Mouse (Mus musculus): ENCODE measurements around the gene Fam126a. TPM values are rescaled to one million over a fixed set of nuclear protein-coding genes. Genes with fewer than 3 reads are reported as not detected.

The Fam126a gene
- total and polyA plus RNA-seq, 2 experiments from 2014 or later = 25.4 to 43.3 TPM

DNA sequence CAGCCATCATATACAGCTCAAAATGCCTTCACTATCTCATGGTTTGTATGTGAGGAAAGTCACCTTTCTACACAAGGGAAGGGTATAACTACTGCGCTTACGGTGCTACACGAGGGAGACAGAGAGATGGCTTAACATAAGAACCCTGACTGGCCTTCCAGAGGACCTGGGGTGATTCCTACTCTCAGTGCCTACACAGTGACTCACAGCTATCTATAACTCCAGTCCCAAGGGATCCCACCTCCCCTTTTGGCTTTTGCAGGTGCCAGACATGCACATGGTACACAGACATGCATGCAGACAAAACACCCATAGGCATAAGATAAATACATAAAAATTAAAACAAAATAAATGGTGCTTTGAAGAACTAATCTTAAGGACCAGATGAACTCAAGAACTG is 35.6 kb downstream of the Fam126a start:
- DNase-seq (no peak), ATAC-seq (no peak)
- no peak for TF ChIP-seq CTCF (IDR thresholded peaks at IDR 0.05; ENCODE audit: low read depth)
- no peaks in the 10 kb centered on the region for H3K36me3 ChIP-seq (ENCODE audit: insufficient read depth)
- no peaks in the 10 kb centered on the region for H3K27me3 ChIP-seq (ENCODE audit: insufficient read depth, low read length)
- no peak overlapping the region for H3K4me3 ChIP-seq (ENCODE audit: low read depth, low read length)
- peaks cover 14% of the 10 kb centered on the region for H3K4me1 ChIP-seq (ENCODE audit: insufficient read depth)
- WGBS = 85% methylated on average over 3 of the region's 3 CpGs
- no peak overlapping the region for H3K27ac ChIP-seq (ENCODE audit: low read depth, low read length)
- no peak overlapping the region for H3K9ac ChIP-seq
- H3K9me3 ChIP-seq (ENCODE audit: low read length) = no peaks in the 10 kb centered on the region
- no peak overlapping the region for H3K4me2 ChIP-seq (ENCODE audit: low read depth)

DNA sequence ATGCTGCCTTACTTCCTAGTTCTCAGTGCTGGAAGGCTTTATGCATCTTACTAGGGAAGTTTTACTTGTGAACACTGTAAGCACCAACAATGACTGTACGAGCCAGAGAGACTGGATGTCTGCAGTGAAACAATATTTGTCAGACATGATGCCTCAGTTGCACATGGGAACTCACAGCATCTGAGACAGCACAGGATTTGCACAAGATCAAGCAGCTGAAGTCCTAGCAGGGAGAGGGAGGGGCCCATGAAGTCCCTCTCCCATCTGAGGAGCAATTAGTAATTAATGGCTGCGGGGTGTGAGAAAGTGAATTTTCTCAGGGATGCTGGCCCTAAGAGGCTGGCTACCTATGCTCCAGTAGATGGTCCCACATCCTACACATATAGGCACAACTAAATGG is 36.3 kb downstream of the Fam126a start:
- no peak overlapping the region for H3K9ac ChIP-seq
- H3K27me3 ChIP-seq (ENCODE audit: insufficient read depth, low read length) = no peaks in the 10 kb centered on the region
- H3K36me3 ChIP-seq (ENCODE audit: insufficient read depth) = no peaks in the 10 kb centered on the region
- no peak overlapping the region for H3K4me3 ChIP-seq (ENCODE audit: low read depth, low read length)
- no peak overlapping the region for H3K27ac ChIP-seq (ENCODE audit: low read depth, low read length)
- 33% methylated on average over 2 of the region's 2 CpGs for WGBS
- H3K9me3 ChIP-seq (ENCODE audit: low read length) = no peaks in the 10 kb centered on the region
- ATAC-seq (no peak), DNase-seq (no peak)
- H3K4me2 ChIP-seq (ENCODE audit: low read depth) = no peak overlapping the region
- H3K4me1 ChIP-seq (ENCODE audit: insufficient read depth) = peaks cover 14% of the 10 kb centered on the region
- no peak for TF ChIP-seq CTCF (IDR thresholded peaks at IDR 0.05; ENCODE audit: low read depth)

DNA sequence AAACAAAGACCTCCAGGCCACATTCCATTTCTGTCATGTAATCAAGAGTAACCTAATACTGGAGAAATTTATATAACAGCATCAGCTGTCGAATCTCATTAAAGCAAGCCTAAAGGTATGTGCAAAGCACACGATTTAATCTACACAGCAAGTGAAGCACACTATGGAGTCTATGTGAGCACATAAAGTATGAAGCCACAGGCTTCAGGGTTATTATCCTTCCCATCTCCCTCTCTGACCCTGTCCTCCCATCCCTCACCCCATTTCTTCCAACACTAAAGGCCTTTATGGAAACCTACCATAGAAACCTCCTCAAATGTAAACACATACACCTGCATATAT is 37.0 kb downstream of the Fam126a start:
- Histone ChIP-seq H3K4me1 (ENCODE audit: insufficient read depth) (peaks cover 14% of the 10 kb centered on the region), H3K4me3 (ENCODE audit: low read depth, low read length) (no peak overlapping the region), H3K9me3 (ENCODE audit: low read length) (no peaks in the 10 kb centered on the region), H3K27me3 (ENCODE audit: insufficient read depth, low read length) (no peaks in the 10 kb centered on the region), H3K4me2 (ENCODE audit: low read depth) (no peak overlapping the region), H3K36me3 (ENCODE audit: insufficient read depth) (no peaks in the 10 kb centered on the region), H3K27ac (ENCODE audit: low read depth, low read length) (peak overlapping the region; percentile 66), H3K9ac (peak overlapping the region; percentile 26)
- no peak for TF ChIP-seq CTCF (IDR thresholded peaks at IDR 0.05; ENCODE audit: low read depth)
- no peak for DNase-seq
- 0 out of 2 replicates have a peak, but pooled peaks have one; percentile 12 for ATAC-seq
- WGBS = 4% methylated on average over 2 of the region's 2 CpGs

DNA sequence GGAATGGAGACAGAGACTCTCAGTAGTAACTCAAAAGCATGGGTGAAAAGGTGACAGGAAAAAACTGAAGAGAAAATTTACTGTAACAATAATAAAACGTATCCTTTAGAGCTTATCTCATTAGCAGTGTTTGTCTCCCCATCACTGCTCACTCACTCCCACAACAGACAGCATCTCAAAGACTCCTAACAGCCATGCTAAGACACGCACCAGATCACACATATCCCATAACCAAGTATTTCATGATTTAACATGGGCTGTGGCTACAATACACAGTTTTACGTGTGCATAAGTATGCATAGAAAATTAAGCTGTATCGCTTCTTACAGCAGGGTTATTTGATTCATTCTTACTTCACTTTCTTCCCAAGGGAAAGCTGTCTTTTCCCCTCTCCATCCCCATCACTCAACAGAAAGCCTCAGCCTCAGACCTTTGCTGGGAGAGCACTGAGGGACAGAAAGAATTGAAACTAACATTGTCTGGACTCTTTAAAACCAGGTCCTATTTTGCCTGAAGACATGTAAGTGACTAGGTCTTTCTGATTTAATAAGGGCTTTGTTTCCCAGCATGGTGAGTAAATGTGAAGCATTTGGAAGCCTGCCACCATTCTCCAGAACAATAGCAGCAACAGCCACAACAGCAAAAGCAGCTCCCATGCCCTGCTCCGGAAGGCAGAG is 37.5 kb downstream of the Fam126a start:
- no peaks in the 10 kb centered on the region for H3K9me3 ChIP-seq (ENCODE audit: low read length)
- WGBS = 18% methylated on average over 5 of the region's 5 CpGs
- no peaks in the 10 kb centered on the region for H3K27me3 ChIP-seq (ENCODE audit: insufficient read depth, low read length)
- H3K4me3 ChIP-seq (ENCODE audit: low read depth, low read length) = no peak overlapping the region
- no peaks in the 10 kb centered on the region for H3K36me3 ChIP-seq (ENCODE audit: insufficient read depth)
- H3K4me1 ChIP-seq (ENCODE audit: insufficient read depth) = peaks cover 14% of the 10 kb centered on the region
- DNase-seq = peak; percentile 70
- peak overlapping the region; percentile 26 for H3K9ac ChIP-seq
- ATAC-seq = peak; percentile 68; the same call in 1 of the 2 replicates
- H3K4me2 ChIP-seq (ENCODE audit: low read depth) = no peak overlapping the region
- no peak for TF ChIP-seq CTCF (IDR thresholded peaks at IDR 0.05; ENCODE audit: low read depth)
- H3K27ac ChIP-seq (ENCODE audit: low read depth, low read length) = peak overlapping the region; percentile 66

DNA sequence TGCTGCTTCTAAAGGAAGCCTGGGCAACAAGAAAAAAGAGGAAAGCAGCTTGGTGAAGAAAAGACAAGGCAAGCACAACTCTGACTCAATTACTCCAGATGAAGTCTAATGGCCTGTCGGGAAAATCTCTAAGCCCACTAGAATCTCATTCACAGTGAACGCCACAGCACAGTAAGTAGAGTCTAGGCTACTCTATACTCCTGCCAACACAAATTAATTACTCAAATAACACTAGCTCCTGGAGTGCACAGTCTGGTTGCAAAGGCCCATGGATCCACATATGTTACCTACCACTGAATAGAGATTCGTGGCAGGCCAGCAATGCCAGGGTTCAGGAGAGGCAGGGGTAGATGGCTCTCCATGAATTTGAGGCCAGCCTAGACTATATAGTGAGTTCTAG is 40.5 kb downstream of the Fam126a start:
- Histone ChIP-seq H3K4me3 (ENCODE audit: low read depth, low read length) (no peak overlapping the region), H3K27ac (ENCODE audit: low read depth, low read length) (no peak overlapping the region), H3K9me3 (ENCODE audit: low read length) (no peaks in the 10 kb centered on the region), H3K27me3 (ENCODE audit: insufficient read depth, low read length) (no peaks in the 10 kb centered on the region), H3K4me1 (ENCODE audit: insufficient read depth) (peaks cover 14% of the 10 kb centered on the region), H3K4me2 (ENCODE audit: low read depth) (no peak overlapping the region), H3K36me3 (ENCODE audit: insufficient read depth) (peaks cover 5% of the 10 kb centered on the region; the same call in 1 of the 2 replicates), H3K9ac (no peak overlapping the region)
- peak; percentile 50; the same call in 1 of the 2 replicates for ATAC-seq
- no peak for TF ChIP-seq CTCF (IDR thresholded peaks at IDR 0.05; ENCODE audit: low read depth)
- 26% methylated on average over 3 of the region's 3 CpGs for WGBS
- DNase-seq = no peak

DNA sequence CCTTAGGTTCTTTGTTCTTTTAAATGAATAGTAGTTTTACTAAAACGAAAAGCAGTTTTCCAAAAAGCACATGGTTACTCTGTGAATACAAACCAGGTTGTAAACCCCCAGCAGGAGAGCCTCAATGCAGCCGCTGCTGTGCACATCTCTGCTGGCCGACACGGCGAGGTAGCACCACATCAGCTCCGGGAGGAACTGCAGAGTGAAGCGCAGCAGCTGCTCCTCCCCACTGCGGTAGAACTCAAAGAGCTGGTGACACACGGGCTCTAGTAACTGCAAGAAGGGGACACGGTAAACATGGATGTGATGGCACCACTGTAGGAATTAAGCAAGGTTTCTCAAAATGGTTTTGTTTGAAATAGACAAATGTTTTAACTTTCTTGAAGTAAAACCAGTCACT is 42.7 kb downstream of the Fam126a start:
- peaks cover 2% of the 10 kb centered on the region; the same call in 1 of the 2 replicates for H3K4me1 ChIP-seq (ENCODE audit: insufficient read depth)
- DNase-seq = no peak
- WGBS = 70% methylated on average over 10 of the region's 10 CpGs
- H3K9me3 ChIP-seq (ENCODE audit: low read length) = no peaks in the 10 kb centered on the region
- no peak overlapping the region for H3K4me2 ChIP-seq (ENCODE audit: low read depth)
- no peak overlapping the region for H3K9ac ChIP-seq
- no peak for ATAC-seq
- no peaks in the 10 kb centered on the region for H3K27me3 ChIP-seq (ENCODE audit: insufficient read depth, low read length)
- no peak overlapping the region for H3K4me3 ChIP-seq (ENCODE audit: low read depth, low read length)
- no peak overlapping the region for H3K27ac ChIP-seq (ENCODE audit: low read depth, low read length)
- peaks cover 11% of the 10 kb centered on the region for H3K36me3 ChIP-seq (ENCODE audit: insufficient read depth)
- TF ChIP-seq CTCF (IDR thresholded peaks at IDR 0.05; ENCODE audit: low read depth) = no peak

DNA sequence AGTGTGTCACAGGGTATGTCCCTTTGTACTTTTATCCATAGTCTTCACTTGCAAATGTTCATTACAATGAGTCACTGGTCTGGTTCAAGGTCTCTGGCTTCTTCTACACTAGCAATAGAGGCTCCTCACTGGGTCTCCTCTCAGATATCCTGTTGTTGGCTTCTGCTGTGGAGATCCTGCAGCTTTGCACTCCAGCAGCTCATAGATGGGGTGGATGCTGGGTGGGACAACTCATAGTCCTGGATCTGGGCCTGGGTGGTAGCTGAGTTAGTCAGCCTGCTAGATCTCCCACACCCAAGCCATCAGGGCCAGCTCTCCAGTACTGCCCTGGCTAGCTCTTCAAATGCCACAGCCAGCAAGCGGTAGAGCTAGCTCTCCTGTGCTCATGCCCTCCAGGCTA is 48.4 kb downstream of the Fam126a start:
- no peak for ATAC-seq
- WGBS = 93% methylated on average over 1 of the region's 1 CpGs
- no peaks in the 10 kb centered on the region for H3K4me1 ChIP-seq (ENCODE audit: insufficient read depth)

More for the DNA sequence above, 48.4 kb downstream of the Fam126a start:
- Histone ChIP-seq H3K27me3 (ENCODE audit: insufficient read depth, low read length) (no peaks in the 10 kb centered on the region), H3K4me3 (ENCODE audit: low read depth, low read length) (no peak overlapping the region), H3K9me3 (ENCODE audit: low read length) (no peaks in the 10 kb centered on the region), H3K36me3 (ENCODE audit: insufficient read depth) (peaks cover 43% of the 10 kb centered on the region), H3K4me2 (ENCODE audit: low read depth) (no peak overlapping the region), H3K9ac (no peak overlapping the region), H3K27ac (ENCODE audit: low read depth, low read length) (no peak overlapping the region)
- no peak for DNase-seq
- TF ChIP-seq CTCF (IDR thresholded peaks at IDR 0.05; ENCODE audit: low read depth) = no peak

Measured in forebrain, postnatal 0 days (tissue).